Mouse (Mus musculus) myocyte (in vitro differentiated cells): ENCODE measurements around the gene Wdr20. TPM values are rescaled to one million over a fixed set of nuclear protein-coding genes. Genes with fewer than 3 reads are reported as not detected.

ENCODE experiments used
- H3K27me3 ChIP-seq: one replicate; pipeline ENCODE4 v1.6.1; 2011; ENCODE audit not compliant: control insufficient read depth, insufficient read depth, insufficient read length
- H3K36me3 ChIP-seq: one replicate; pipeline ENCODE4 v1.6.1; 2011; ENCODE audit not compliant: control insufficient read depth, insufficient read depth
- H3K4me2 ChIP-seq: one replicate; pipeline ENCODE4 v1.6.1; 2011; ENCODE audit warnings: low read depth, control low read depth
- H3K4me3 ChIP-seq: one replicate; pipeline ENCODE4 v1.5.1; 2011; ENCODE audit warnings: mild to moderate bottlenecking, control low read depth, moderate library complexity
- H3K79me2 ChIP-seq: one replicate; pipeline ENCODE4 v1.6.1; 2011; ENCODE audit not compliant: control insufficient read depth, insufficient read depth
- H3ac ChIP-seq: one replicate; pipeline ENCODE4 v1.6.1; 2011; ENCODE audit not compliant: control insufficient read depth, insufficient read length
- CEBPB ChIP-seq: IDR thresholded peaks from 2 replicates; pipeline ENCODE4 v1.6.1; 2011; ENCODE audit warnings: mild to moderate bottlenecking, moderate library complexity; ENCODE audit not compliant: poor library complexity, insufficient read depth, severe bottlenecking
- E2F4 ChIP-seq: IDR thresholded peaks from one replicate; pipeline ENCODE4 v1.6.1; 2011; ENCODE audit warnings: mild to moderate bottlenecking, control low read depth, moderate library complexity; ENCODE audit not compliant: insufficient read depth
- MAX ChIP-seq: IDR thresholded peaks from one replicate; pipeline ENCODE4 v1.6.1; 2011; ENCODE audit warnings: low read depth, mild to moderate bottlenecking, control low read depth
- MYOD1 ChIP-seq, 3 experiments: IDR thresholded peaks; one replicate each; pipeline ENCODE4 v1.6.1; 2011; ENCODE audit warnings: control low read depth in 2 of 3, low read depth in 2 of 3, mild to moderate bottlenecking in 2 of 3, moderate library complexity in 1 of 3; ENCODE audit not compliant: insufficient read length in 2 of 3, control insufficient read depth in 1 of 3
- MYOG ChIP-seq, 3 experiments: IDR thresholded peaks; one replicate each; pipeline ENCODE4 v1.6.1; 2011; ENCODE audit warnings: control low read depth in 2 of 3, low read depth in 2 of 3, mild to moderate bottlenecking in 2 of 3; ENCODE audit not compliant: insufficient read length in 2 of 3, control insufficient read depth in 1 of 3, insufficient read depth in 1 of 3
- POLR2A ChIP-seq: IDR thresholded peaks from one replicate; pipeline ENCODE4 v1.6.1; 2011; ENCODE audit warnings: low read depth, mild to moderate bottlenecking, control low read depth, moderate library complexity; ENCODE audit not compliant: insufficient read length
- POLR2AphosphoS2 ChIP-seq: IDR thresholded peaks from one replicate; pipeline ENCODE4 v1.6.1; 2011; ENCODE audit warnings: low read depth, control low read depth; ENCODE audit not compliant: insufficient read length
- REST ChIP-seq: IDR thresholded peaks from one replicate; pipeline ENCODE4 v1.6.1; 2011; ENCODE audit warnings: mild to moderate bottlenecking, control low read depth, moderate library complexity; ENCODE audit not compliant: insufficient read depth, insufficient read length
- SRF ChIP-seq: IDR thresholded peaks from one replicate; pipeline ENCODE4 v1.6.1; 2011; ENCODE audit warnings: low read depth; ENCODE audit not compliant: control insufficient read depth, insufficient read length
- TCF12 ChIP-seq: IDR thresholded peaks from one replicate; pipeline ENCODE4 v1.6.1; 2011; ENCODE audit warnings: mild to moderate bottlenecking, control low read depth; ENCODE audit not compliant: poor library complexity, insufficient read depth, severe bottlenecking
- TCF3 ChIP-seq: IDR thresholded peaks from one replicate; pipeline ENCODE4 v1.6.1; 2011; ENCODE audit warnings: low read depth, control low read depth; ENCODE audit not compliant: insufficient read length
- USF1 ChIP-seq: IDR thresholded peaks from one replicate; pipeline ENCODE4 v1.6.1; 2011; ENCODE audit warnings: low read depth, mild to moderate bottlenecking, control low read depth, moderate library complexity
- polyA plus RNA-seq: library from polyadenylated mRNA; unstranded; fragments of >200 nt; fragmentation: generic; extraction: Trizol; gene quantifications from one replicate; pipeline ENCODE4 v1.2.1, GENCODE M21; 2012; ENCODE audit warnings: missing spikeins

The Wdr20 gene
- polyA plus RNA-seq, 1 experiment: 13.9 TPM

DNA sequence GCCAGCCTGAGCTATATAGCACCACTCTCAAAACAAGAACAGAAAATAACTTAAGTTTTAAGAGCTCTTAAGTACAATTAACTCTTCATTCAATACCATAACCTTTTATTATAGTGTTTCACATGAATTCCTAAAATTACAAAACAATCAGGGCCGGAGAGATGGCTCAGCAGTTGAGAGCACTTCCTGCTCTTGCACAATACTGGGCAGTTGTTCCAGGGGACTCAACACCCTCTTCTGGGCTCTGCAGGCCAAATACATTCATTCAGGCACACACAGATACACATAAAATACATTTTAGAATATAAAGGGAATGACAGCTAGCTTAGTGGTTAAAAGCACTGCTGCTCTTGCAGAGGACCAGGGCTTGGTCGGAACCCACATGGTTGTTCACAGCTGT lies 79.1 kb downstream of the Wdr20 start:
- Histone ChIP-seq H3K4me3 (no peak overlapping the region), H3K4me2 (no peak overlapping the region), H3ac (no peak overlapping the region), H3K79me2 (no peaks in the 10 kb centered on the region), H3K36me3 (no peaks in the 10 kb centered on the region), H3K27me3 (no peaks in the 10 kb centered on the region)
- TF ChIP-seq CEBPB (0 out of 2 replicates have a peak, but pooled peaks have one; percentile 35), POLR2AphosphoS2 (no peak)

DNA sequence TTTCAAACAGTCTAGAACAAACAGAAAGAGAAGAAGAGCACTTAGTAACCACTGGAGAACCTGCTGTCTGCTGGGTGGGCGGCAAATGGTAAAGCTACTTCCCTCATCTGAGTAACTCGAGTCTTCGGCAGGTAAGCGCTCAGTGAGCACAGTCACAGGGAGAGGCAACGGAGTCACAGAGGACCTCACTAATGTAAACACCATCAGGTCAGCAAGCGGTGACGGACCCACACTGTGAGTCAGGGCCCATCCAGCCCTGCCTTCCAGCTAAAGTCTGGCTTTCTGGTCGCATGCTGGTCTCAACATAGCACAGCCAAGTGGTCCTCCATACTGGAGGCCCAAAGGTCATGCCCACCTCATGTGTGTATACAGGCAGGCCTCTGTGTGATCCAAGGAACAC lies 81.6 kb downstream of the Wdr20 start:
- Histone ChIP-seq H3ac (no peak overlapping the region), H3K36me3 (no peaks in the 10 kb centered on the region), H3K4me3 (no peak overlapping the region), H3K79me2 (no peaks in the 10 kb centered on the region), H3K4me2 (no peak overlapping the region), H3K27me3 (no peaks in the 10 kb centered on the region)
- TF ChIP-seq MYOD1 (IDR thresholded peaks at IDR 0.05; ENCODE audit: control insufficient read depth in 1 of 3, insufficient read length in 2 of 3, low read depth in 2 of 3): no peak
- no peak for TF ChIP-seq POLR2A
- TF ChIP-seq SRF: no peak
- no peak for TF ChIP-seq POLR2AphosphoS2
- no peak for TF ChIP-seq USF1
- no peak for TF ChIP-seq CEBPB
- no peak for TF ChIP-seq E2F4
- TF ChIP-seq MYOG (IDR thresholded peaks at IDR 0.05; ENCODE audit: control insufficient read depth in 1 of 3, insufficient read depth in 1 of 3, insufficient read length in 2 of 3, low read depth in 2 of 3): no peak
- no peak for TF ChIP-seq REST
- TF ChIP-seq MAX: no peak
- no peak for TF ChIP-seq TCF12
- TF ChIP-seq TCF3: no peak

DNA sequence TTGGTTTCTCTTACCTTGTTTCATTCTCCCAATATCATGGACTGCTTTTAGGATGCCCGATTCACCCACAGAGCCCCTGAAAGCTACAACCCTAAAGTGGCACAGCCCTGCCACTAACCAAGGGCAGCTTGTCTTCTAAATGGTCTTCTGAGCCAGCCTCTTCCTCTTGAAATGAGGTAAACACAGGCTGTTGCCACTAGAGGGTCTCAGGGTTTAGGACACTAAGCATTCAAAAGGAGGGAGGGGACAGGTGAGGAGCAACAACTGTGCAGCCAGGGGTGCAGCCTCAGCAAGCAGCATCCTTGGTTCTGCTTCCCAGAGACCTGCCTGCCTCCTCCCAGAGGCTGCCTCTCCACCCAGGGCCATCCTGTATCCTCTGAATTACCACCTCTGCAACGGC lies 84.0 kb downstream of the Wdr20 start:
- TF ChIP-seq POLR2AphosphoS2: no peak
- TF ChIP-seq MYOG (IDR thresholded peaks at IDR 0.05; ENCODE audit: control insufficient read depth in 1 of 3, insufficient read depth in 1 of 3, insufficient read length in 2 of 3, low read depth in 2 of 3): no peak
- TF ChIP-seq MYOD1 (IDR thresholded peaks at IDR 0.05; ENCODE audit: control insufficient read depth in 1 of 3, insufficient read length in 2 of 3, low read depth in 2 of 3): no peak
- no peak for TF ChIP-seq MAX
- TF ChIP-seq E2F4: no peak
- TF ChIP-seq TCF12: no peak
- Histone ChIP-seq H3K4me2 (no peak overlapping the region), H3K79me2 (no peaks in the 10 kb centered on the region), H3K27me3 (no peaks in the 10 kb centered on the region), H3K36me3 (no peaks in the 10 kb centered on the region), H3ac (no peak overlapping the region), H3K4me3 (no peak overlapping the region)

DNA sequence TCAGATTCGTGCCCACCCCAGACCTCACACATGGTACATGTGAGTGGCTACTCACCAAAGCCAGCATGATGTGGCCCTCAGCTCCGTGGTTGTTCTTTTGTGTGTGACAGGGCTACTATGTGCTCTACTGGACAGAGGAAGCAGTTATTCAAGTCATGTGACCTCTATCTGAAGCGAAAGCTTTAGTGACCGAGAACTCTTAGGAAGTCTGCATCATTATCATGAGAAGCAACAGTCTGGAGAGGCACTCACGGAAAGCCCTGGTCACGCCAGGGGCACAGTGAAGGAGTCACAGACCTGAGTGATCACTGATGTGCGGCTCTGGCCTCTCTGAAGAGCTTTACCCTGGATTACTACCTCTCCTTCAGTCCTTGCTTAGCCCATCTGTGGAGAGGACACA lies 84.6 kb downstream of the Wdr20 start:
- no peaks in the 10 kb centered on the region for H3K79me2 ChIP-seq
- H3K4me2 ChIP-seq: no peak overlapping the region
- TF ChIP-seq POLR2A (no peak), CEBPB (no peak), USF1 (no peak), MYOG (IDR thresholded peaks at IDR 0.05; ENCODE audit: control insufficient read depth in 1 of 3, insufficient read depth in 1 of 3, insufficient read length in 2 of 3, low read depth in 2 of 3) (no peak), REST (no peak), E2F4 (no peak), MAX (no peak), POLR2AphosphoS2 (no peak), MYOD1 (IDR thresholded peaks at IDR 0.05; ENCODE audit: control insufficient read depth in 1 of 3, insufficient read length in 2 of 3, low read depth in 2 of 3) (no peak), TCF3 (no peak), SRF (no peak), TCF12 (no peak)
- no peaks in the 10 kb centered on the region for H3K27me3 ChIP-seq
- no peak overlapping the region for H3ac ChIP-seq
- H3K4me3 ChIP-seq: no peak overlapping the region
- no peaks in the 10 kb centered on the region for H3K36me3 ChIP-seq

DNA sequence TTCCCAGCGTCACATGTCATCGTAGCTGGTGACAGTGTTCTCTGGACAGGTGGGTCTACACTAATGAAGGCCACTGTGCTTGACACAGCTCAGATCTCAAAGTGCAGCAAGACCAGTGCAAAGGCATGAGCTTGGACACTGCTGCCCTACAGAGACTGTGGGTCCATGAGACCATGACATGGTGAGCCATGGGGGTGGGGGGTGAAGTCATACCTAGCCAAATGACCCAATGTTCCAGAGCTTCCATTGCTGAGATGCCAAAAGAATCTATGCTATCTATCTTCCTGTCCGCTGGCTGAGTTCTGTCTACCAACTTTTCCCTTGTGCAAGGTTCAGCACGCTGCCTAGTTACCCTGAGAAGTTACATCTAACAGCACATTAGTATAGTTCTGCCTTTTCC lies 91.2 kb downstream of the Wdr20 start:
- no peak overlapping the region for H3ac ChIP-seq
- no peak for TF ChIP-seq E2F4
- no peak for TF ChIP-seq TCF3
- TF ChIP-seq USF1: no peak
- TF ChIP-seq SRF: no peak
- H3K36me3 ChIP-seq: no peaks in the 10 kb centered on the region

More for the DNA sequence above, 91.2 kb downstream of the Wdr20 start:
- Histone ChIP-seq H3K4me2 (no peak overlapping the region), H3K27me3 (no peaks in the 10 kb centered on the region), H3K4me3 (no peak overlapping the region), H3K79me2 (no peaks in the 10 kb centered on the region)
